Mouse (Mus musculus): ENCODE results near the gene Lmod3. TPM values are rescaled to one million over a fixed set of nuclear protein-coding genes. Genes with fewer than 3 reads are reported as not detected.
A peak's percentile ranks its signal among the peaks of the same experiment; 100 is the strongest.

Gene Lmod3
- polyA plus RNA-seq, 1 experiment from 2014 or later, result 14.3 TPM

DNA sequence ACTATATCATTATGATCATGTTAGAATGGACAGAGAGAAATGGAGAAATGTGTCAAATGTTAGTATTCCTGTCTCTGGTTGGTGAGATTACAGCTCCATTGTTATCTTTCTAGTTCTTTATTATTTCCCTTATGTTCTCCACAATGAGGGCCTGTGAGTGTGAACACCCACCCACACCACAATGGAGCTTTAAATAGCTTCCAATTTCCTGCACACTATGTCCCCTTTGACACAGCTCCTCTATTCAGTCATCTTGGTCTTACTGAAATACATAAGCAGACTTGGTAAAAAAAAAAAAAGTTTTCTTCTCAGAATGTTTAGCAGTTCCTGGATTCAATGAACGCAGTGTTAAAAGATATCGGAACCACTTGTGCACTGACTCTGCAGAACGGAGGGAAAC, 38.1 kb upstream of the Lmod3 start:
- Histone ChIP-seq H3K4me2 (no peak overlapping the region), H3K9me3 (no peaks in the 10 kb centered on the region), H3K4me1 (peaks cover 43% of the 10 kb centered on the region), H3K27ac (replicated peaks) (peak overlapping the region; percentile 12; the same call in 1 of the 2 replicates), H3K9ac (no peak overlapping the region), H3K36me3 (peaks cover 70% of the 10 kb centered on the region), H3K27me3 (replicated peaks) (no peaks in the 10 kb centered on the region), H3K4me3 (no peak overlapping the region)
- ATAC-seq (ENCODE audit: extremely low read depth, insufficient number of reproducible peaks, low FRiP score, low TSS enrichment), result no peak
- 59% methylated on average over 3 of the region's 3 CpGs for WGBS

DNA sequence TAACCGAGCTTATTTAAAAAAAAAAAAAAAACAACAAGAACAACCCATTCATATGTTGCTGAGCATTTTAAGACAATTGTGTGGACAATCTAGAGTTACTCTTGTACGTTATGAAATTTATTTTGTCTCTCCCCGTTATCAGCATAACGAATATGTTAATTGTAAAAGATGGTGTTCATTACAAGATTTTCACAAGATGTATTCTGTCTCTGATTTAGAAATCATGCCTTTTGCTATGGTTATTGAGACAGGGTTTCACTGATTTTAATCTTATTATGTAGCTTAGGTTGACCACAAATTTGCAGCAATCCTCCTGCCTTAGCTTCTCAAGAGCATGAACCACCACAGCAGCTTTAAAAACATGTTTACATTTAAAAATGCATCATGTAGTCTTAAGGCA, 37.3 kb upstream of the Lmod3 start:
- ATAC-seq (ENCODE audit: extremely low read depth, insufficient number of reproducible peaks, low FRiP score, low TSS enrichment), result no peak
- peaks cover 41% of the 10 kb centered on the region for H3K4me1 ChIP-seq
- no peak overlapping the region for H3K4me2 ChIP-seq
- no peak overlapping the region for H3K9ac ChIP-seq
- H3K27me3 ChIP-seq (replicated peaks), result no peaks in the 10 kb centered on the region
- no peak overlapping the region for H3K4me3 ChIP-seq
- no peaks in the 10 kb centered on the region for H3K9me3 ChIP-seq
- H3K36me3 ChIP-seq, result peaks cover 61% of the 10 kb centered on the region
- 82% methylated on average over 4 of the region's 4 CpGs for WGBS
- no peak overlapping the region for H3K27ac ChIP-seq (replicated peaks)

DNA sequence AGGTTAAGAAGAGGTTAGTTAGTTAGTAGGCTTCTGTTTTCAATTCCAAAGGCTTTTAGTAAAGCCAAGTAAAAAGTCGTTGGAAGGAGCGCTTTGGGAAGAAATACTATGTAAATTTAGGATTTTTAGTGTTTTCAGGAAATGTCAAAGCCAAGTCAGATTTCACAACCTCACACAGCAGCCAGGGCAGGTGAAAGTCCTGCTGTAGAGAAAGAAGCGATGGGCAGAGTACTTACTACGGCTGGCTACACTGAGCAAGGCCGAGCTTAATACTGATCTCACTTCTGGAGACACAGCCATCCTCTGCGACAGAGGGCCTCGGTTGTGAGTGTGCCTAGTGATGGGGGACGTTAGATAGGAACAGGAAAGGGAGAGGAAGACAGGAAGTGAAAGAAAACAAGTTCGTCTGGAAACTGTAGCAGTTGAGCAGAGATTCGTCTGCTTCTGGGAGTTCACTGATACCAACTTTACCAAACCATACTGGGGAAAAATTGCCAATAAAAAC, 36.8 kb upstream of the Lmod3 start:
- H3K27me3 ChIP-seq (replicated peaks), result no peaks in the 10 kb centered on the region
- peaks cover 36% of the 10 kb centered on the region for H3K4me1 ChIP-seq
- H3K4me2 ChIP-seq, result no peak overlapping the region
- H3K4me3 ChIP-seq, result no peak overlapping the region
- WGBS, result 60% methylated on average over 10 of the region's 10 CpGs
- no peaks in the 10 kb centered on the region for H3K9me3 ChIP-seq
- ATAC-seq (ENCODE audit: extremely low read depth, insufficient number of reproducible peaks, low FRiP score, low TSS enrichment), result no peak
- H3K27ac ChIP-seq (replicated peaks), result 0 out of 2 replicates have a peak overlapping the region, but pooled peaks have one; percentile 29
- H3K36me3 ChIP-seq, result peaks cover 56% of the 10 kb centered on the region
- H3K9ac ChIP-seq, result no peak overlapping the region

DNA sequence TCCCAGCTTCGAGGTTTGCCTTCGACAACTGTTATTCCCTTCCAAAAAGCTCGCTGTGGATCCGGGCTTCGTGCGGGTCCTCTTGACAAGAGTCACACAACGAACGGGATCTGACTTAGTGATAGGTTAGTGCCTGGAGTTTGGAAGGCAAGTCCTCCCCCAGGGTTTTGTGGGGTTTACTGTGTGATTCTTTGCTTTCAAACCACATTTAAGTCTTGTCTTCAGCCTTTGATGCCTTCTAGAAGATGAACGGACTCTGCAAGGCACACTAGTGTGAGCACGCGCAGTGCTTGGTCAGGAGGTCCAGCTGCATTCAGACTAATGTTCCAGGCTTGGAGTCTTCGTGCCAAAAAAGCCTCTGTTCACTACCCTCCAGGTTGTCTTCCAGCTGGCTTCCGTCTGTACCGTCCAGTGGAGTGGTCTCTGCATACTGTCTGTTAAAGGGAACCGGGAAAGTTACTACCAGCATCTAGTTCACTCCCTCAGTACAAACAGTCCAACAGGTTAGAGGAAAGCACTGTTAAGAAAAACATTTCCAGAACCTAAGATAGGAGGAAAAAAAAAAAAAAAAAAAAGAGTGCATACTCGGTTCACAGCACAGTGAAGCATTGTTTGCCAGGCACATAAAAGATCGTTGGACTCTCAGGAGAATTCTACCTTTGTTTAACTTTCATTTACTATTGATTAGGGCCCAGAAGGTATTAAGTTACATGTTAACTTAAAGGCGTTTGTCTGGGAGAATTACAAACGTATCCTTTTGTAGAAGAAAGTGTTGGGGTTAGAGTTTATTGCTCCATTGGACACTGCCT, 35.7 kb upstream of the Lmod3 start:
- no peak overlapping the region for H3K4me3 ChIP-seq
- no peaks in the 10 kb centered on the region for H3K27me3 ChIP-seq (replicated peaks)
- peaks cover 27% of the 10 kb centered on the region for H3K4me1 ChIP-seq
- peaks cover 45% of the 10 kb centered on the region for H3K36me3 ChIP-seq
- 70% methylated on average over 19 of the region's 19 CpGs for WGBS
- no peaks in the 10 kb centered on the region for H3K9me3 ChIP-seq
- ATAC-seq (ENCODE audit: extremely low read depth, insufficient number of reproducible peaks, low FRiP score, low TSS enrichment), result no peak
- no peak overlapping the region for H3K9ac ChIP-seq
- no peak overlapping the region for H3K4me2 ChIP-seq
- H3K27ac ChIP-seq (replicated peaks), result no peak overlapping the region

DNA sequence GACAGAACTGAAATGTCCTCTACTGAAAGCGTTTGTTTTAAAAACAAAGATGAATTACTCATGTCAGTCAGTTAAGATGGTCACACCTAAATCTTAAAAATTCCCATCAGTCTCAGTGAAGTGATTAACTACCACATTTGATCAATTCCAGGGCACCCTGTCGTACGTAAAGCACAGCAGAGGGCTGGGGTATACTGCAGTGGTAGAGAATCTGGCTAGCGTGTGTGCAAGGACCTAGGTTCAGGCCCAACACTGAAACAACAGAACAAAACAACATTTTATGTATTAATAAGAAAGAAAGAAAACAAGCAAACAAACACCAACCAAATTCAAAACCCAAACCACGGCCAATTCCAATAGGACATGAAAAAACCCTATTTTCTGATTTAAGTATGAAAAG, 33.8 kb upstream of the Lmod3 start:
- H3K4me2 ChIP-seq, result no peak overlapping the region
- peaks cover 17% of the 10 kb centered on the region for H3K4me1 ChIP-seq
- WGBS, result 87% methylated on average over 5 of the region's 5 CpGs
- H3K4me3 ChIP-seq, result no peak overlapping the region
- H3K36me3 ChIP-seq, result peaks cover 31% of the 10 kb centered on the region
- no peak overlapping the region for H3K27ac ChIP-seq (replicated peaks)
- no peaks in the 10 kb centered on the region for H3K27me3 ChIP-seq (replicated peaks)
- H3K9ac ChIP-seq, result no peak overlapping the region
- no peaks in the 10 kb centered on the region for H3K9me3 ChIP-seq
- no peak for ATAC-seq (ENCODE audit: extremely low read depth, insufficient number of reproducible peaks, low FRiP score, low TSS enrichment)

DNA sequence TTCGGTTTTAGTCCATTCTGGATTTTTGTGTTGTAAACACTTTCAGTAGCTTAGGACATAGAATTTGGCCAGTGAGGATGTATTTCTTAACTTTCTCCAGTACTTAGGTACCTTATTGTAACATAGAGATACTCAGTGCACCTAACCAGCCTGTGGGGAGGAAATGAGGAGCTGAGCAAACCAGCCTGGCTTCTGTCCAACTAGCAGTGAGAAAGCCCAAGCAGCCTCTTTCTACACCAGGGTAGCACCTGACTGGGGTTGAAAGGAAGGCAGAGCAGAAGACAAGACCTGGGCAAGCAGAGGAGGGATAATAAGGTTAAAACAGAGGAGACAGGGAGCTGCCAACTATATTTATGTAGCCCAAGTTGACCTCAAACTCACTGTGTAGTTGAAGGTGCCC, 31.1 kb upstream of the Lmod3 start:
- 97% methylated on average over 1 of the region's 1 CpGs for WGBS
- Histone ChIP-seq H3K9me3 (no peaks in the 10 kb centered on the region), H3K4me1 (peaks cover 12% of the 10 kb centered on the region), H3K9ac (no peak overlapping the region), H3K4me3 (no peak overlapping the region), H3K27me3 (replicated peaks) (no peaks in the 10 kb centered on the region), H3K27ac (replicated peaks) (no peak overlapping the region), H3K4me2 (no peak overlapping the region), H3K36me3 (peaks cover 24% of the 10 kb centered on the region)
- no peak for ATAC-seq (ENCODE audit: extremely low read depth, insufficient number of reproducible peaks, low FRiP score, low TSS enrichment)

DNA sequence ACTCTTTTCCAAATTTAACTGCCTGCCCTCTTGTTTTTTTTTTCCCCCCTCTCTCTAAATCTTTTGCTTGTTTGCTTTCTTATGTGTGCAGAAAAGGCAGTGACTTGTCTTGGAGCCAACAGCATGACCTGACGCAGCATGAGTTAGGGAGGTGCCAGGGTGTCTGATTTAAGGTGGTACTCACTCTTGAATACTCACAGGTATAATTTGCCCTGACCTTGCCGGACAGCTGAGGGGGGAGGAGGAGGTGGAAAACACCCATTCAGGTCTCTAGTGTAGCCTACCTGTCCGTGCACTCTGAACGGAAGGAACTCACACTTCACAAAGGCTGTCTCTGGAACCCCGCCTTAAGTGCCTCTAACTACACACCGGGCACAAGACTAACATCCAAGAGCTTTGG, 26.3 kb upstream of the Lmod3 start:
- Histone ChIP-seq H3K27ac (replicated peaks) (0 out of 2 replicates have a peak overlapping the region, but pooled peaks have one; percentile 3), H3K9ac (no peak overlapping the region), H3K36me3 (no peaks in the 10 kb centered on the region), H3K4me3 (no peak overlapping the region), H3K9me3 (no peaks in the 10 kb centered on the region), H3K4me2 (peak overlapping the region; percentile 71), H3K4me1 (peaks cover 30% of the 10 kb centered on the region), H3K27me3 (replicated peaks) (no peaks in the 10 kb centered on the region)
- WGBS, result 46% methylated on average over 6 of the region's 6 CpGs
- no peak for ATAC-seq (ENCODE audit: extremely low read depth, insufficient number of reproducible peaks, low FRiP score, low TSS enrichment)

DNA sequence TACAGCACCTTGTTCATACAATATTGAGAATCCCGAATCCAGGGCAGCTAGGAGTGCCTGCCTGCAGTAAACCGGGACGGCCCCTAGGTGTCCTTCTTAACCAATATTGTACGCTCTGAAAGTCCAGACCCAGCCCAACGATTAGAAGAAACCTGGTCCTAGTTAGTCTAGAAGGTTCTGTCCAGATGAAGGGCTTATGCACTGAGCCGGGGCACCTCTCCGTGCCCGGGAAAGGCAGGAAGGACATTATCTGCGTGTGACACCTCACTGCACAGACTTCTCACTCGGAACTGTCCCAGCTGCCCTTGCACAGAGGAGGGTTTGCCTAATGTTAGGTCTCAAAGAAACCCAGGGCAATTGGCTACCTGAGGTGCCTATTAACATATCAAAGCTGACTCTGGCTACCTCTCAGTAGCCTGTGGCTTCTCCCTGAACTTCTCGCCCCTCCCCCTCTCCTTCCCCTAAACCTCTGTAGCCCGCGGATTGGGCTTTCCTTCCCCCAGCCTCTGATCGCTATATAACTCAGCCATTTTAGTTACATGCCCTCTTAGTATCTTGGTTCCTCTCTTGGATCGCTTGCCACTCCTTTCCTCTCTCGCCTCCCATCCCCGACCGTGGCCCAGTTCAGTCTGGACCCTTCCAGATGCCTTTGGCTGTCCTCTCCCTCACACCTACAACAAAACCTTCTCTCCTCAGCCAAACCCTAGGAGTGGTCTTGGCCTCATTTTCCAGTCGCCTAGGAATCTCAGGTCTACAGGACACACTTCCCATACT, 25.6 kb upstream of the Lmod3 start:
- Histone ChIP-seq H3K27ac (replicated peaks) (peak overlapping the region; percentile 37), H3K4me1 (peaks cover 33% of the 10 kb centered on the region), H3K36me3 (no peaks in the 10 kb centered on the region), H3K4me2 (peak overlapping the region; percentile 71), H3K9ac (peak overlapping the region; percentile 69), H3K27me3 (replicated peaks) (no peaks in the 10 kb centered on the region), H3K9me3 (no peaks in the 10 kb centered on the region), H3K4me3 (peak overlapping the region; percentile 41)
- 2% methylated on average over 19 of the region's 19 CpGs for WGBS
- ATAC-seq (ENCODE audit: extremely low read depth, insufficient number of reproducible peaks, low FRiP score, low TSS enrichment), result no peak

DNA sequence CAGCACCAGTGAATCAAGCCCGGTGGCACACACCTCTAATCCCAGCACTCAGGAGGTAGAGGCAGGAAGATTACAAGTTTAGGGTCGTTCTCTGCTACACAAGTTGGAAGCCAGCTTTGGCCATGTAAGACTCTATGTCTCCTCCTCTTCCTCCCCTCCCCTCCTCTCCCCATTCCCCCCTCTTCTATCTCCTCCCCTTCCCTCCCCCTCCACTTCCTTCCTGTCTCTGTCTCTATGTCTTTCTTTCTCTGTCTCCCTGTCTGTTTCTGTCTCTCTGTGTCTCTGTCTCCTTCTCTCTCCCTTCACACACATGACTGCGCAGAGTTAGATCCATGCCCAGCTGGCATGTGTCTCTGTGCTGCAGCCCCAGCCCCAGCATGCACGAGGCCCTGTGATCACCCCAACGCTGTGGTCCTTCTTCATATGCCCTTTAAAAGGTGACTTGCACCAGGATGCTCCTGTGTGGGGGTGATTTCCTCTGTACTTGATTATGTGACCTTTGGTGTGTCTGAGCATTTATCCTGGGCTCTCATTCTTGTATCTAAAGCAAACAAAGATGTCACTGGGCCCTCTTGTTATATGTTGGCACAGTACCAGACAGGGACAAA, 24.4 kb upstream of the Lmod3 start:
- H3K4me1 ChIP-seq, result peaks cover 35% of the 10 kb centered on the region
- H3K27me3 ChIP-seq (replicated peaks), result no peaks in the 10 kb centered on the region
- H3K27ac ChIP-seq (replicated peaks), result no peak overlapping the region
- H3K4me2 ChIP-seq, result no peak overlapping the region
- H3K9me3 ChIP-seq, result no peaks in the 10 kb centered on the region
- H3K4me3 ChIP-seq, result no peak overlapping the region
- no peak for ATAC-seq (ENCODE audit: extremely low read depth, insufficient number of reproducible peaks, low FRiP score, low TSS enrichment)
- WGBS, result 51% methylated on average over 5 of the region's 5 CpGs
- H3K9ac ChIP-seq, result no peak overlapping the region
- H3K36me3 ChIP-seq, result no peaks in the 10 kb centered on the region

DNA sequence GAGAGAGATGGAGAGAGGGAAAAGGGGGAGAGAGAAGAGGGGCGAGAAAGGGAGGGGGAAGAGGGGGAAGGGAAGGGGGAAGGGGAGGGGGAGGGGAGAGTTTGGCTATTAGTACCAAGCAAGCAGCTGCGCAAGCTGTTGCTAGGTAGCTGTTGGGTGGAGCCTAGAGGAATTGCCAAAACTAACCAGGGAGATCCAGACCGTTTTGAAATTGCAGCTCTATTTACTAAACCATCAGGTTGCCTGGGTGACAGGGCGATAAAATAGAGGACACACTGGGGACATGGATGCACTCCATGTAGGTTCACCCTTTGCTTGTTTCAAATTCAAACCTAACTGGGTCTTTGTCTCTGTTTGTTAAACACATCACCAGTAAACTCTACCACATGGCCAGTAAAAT, 23.8 kb upstream of the Lmod3 start:
- ATAC-seq (ENCODE audit: extremely low read depth, insufficient number of reproducible peaks, low FRiP score, low TSS enrichment), result no peak
- H3K9me3 ChIP-seq, result no peaks in the 10 kb centered on the region
- no peak overlapping the region for H3K9ac ChIP-seq
- H3K4me3 ChIP-seq, result no peak overlapping the region
- peaks cover 35% of the 10 kb centered on the region for H3K4me1 ChIP-seq
- 44% methylated on average over 4 of the region's 4 CpGs for WGBS
- H3K27me3 ChIP-seq (replicated peaks), result no peaks in the 10 kb centered on the region
- no peak overlapping the region for H3K27ac ChIP-seq (replicated peaks)
- H3K36me3 ChIP-seq, result no peaks in the 10 kb centered on the region
- no peak overlapping the region for H3K4me2 ChIP-seq

DNA sequence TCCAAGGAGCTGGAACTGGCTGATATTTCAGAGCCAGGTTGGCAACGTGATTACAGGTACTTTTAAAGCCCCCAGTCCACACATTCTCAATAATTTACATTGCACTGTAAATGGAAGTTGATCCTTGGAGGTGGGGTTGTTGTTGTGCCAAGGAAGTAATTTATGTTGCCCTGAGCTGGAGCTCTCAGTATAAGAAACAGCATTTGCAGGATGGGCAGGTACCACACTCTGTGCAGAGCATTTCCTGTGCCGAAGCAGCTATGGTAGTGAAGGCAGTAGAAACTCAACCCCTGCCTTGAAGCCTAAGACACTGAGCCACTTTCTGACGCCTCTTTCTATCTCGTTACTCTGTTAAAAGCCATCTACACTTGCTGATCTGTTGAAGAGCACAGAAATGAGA, 23.2 kb upstream of the Lmod3 start:
- no peak for ATAC-seq (ENCODE audit: extremely low read depth, insufficient number of reproducible peaks, low FRiP score, low TSS enrichment)
- Histone ChIP-seq H3K27me3 (replicated peaks) (no peaks in the 10 kb centered on the region), H3K9me3 (no peaks in the 10 kb centered on the region), H3K27ac (replicated peaks) (no peak overlapping the region), H3K9ac (no peak overlapping the region), H3K4me3 (no peak overlapping the region), H3K36me3 (no peaks in the 10 kb centered on the region), H3K4me1 (peaks cover 35% of the 10 kb centered on the region), H3K4me2 (no peak overlapping the region)
- WGBS, result 52% methylated on average over 4 of the region's 4 CpGs
